ENCODE assay signal across 9 mouse cellular contexts in the genomic region with DNA sequence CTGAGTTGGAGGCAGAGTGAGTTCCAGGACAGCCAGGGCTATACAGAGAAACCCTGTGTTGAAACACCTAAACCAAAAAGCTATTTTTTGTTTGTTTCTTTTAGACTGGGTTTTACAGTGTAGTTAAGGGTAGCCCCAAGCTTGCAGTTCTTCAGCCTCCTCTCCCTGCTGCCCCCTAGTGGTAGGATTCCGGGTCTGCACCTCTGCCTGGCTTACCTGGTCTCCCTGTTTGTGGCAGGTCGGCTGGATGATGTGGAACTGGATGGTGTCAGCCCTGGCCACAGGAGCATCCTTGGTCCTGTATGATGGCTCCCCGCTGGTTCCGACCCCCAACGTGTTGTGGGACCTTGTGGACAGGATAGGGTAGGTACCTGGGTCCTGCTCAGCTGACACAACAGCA. TPM values are rescaled to one million over a fixed set of nuclear protein-coding genes. Genes with fewer than 3 reads are reported as not detected.
DNase-seq lines count a peak whose midpoint lies in the region; TF ChIP-seq lines count a peak whose summit lies in the region.
"Had no signal": no experiment of that assay in that cellular context is flagged by ENCODE, and none has a peak within 500 bp of the region (broad histone marks: within the 10 kb centered on the region; RNA-seq: fewer than 3 reads in every experiment).

No protein-coding gene starts in this region.

- DNase-seq in gastrocnemius, postnatal 10 days: peak; percentile 40
- DNase-seq in gastrocnemius, postnatal 14 days: no peak
- peak; percentile 65 for DNase-seq in A20 (ENCODE audit: low read depth, low spot score)
- peak; percentile 42 for DNase-seq in adrenal gland, postnatal 25 days
- peak; percentile 29 to 51 for DNase-seq in lung, adult 18-20 months
- peak; percentile 68 to 89 for DNase-seq in spleen, postnatal 4 days (ENCODE audit: low spot score in 2 of 2)
- DNase-seq in right cerebral cortex, postnatal 36 days (ENCODE audit: low spot score in 2 of 2): no peak

- no peak for TF ChIP-seq POLR2A in embryonic fibroblast, embryonic 13.5 days (IDR thresholded peaks at IDR 0.05; ENCODE audit: low read depth, low read length)

- intact Hi-C loops in gastrocnemius, postnatal 14 days (cut with DNase I; ENCODE audit: low total_unique reads): no loop called here

- no peak overlapping the region for H3K27ac ChIP-seq in embryonic fibroblast, embryonic 13.5 days (ENCODE audit: insufficient read depth, low read length)
- H3K27ac ChIP-seq: limb, embryonic 15.5 days had no signal

- H3K4me3 ChIP-seq in embryonic fibroblast, embryonic 13.5 days (ENCODE audit: insufficient read depth, low read length): no peak overlapping the region
- H3K4me3 ChIP-seq: limb, embryonic 15.5 days had no signal

- peak; percentile 67 for TF ChIP-seq CTCF in embryonic fibroblast, embryonic 13.5 days (IDR thresholded peaks at IDR 0.05; ENCODE audit: borderline replicate concordance, insufficient read depth, low read length)

- H3K4me1 ChIP-seq in embryonic fibroblast, embryonic 13.5 days (ENCODE audit: control insufficient read depth, insufficient read depth, low read length): no peaks in the 10 kb centered on the region
- H3K4me1 ChIP-seq: limb, embryonic 15.5 days had no signal

RNA-seq across cellular contexts. Expression of gene Tmem132b, which starts 22.0 kb away (rescaled TPM):
- total RNA-seq in gastrocnemius, postnatal 10 days (2021): under 1 TPM; 0.21 to 0.56 TPM
- under 1 TPM; 0.11 to 0.18 TPM for total RNA-seq in gastrocnemius, postnatal 14 days (2021)
- 0.90 and 2.1 TPM in 2 replicates for total RNA-seq in adrenal gland, postnatal 25 days (2021)
- polyA plus RNA-seq in embryonic fibroblast, embryonic 13.5 days (2011; ENCODE audit: insufficient read length, low read depth, missing spikeins): 0.07 TPM in 1 of 2 replicates, not detected in the other

RNA-seq across cellular contexts. Expression of gene Aacs, which starts 33.9 kb away (rescaled TPM):
- total RNA-seq in gastrocnemius, postnatal 10 days (2021): 1 to 10 TPM; 5.1 to 6.6 TPM
- 1 to 10 TPM; 2.0 to 4.6 TPM for total RNA-seq in gastrocnemius, postnatal 14 days (2021)
- 88.5 and 93.5 TPM in 2 replicates for total RNA-seq in adrenal gland, postnatal 25 days (2021)
- 40.7 and 44.4 TPM in 2 replicates for polyA plus RNA-seq in embryonic fibroblast, embryonic 13.5 days (2011; ENCODE audit: insufficient read length, low read depth, missing spikeins)

Comparison
In these comparisons a context has a peak if more than half of its experiments do, and no peak if none do; other contexts are left out.
1. DNase-seq: peak in gastrocnemius, postnatal 10 days (single experiment), A20 (single experiment), adrenal gland, postnatal 25 days (single experiment), lung, adult 18-20 months (2 of 2) and spleen, postnatal 4 days (2 of 2); none in gastrocnemius, postnatal 14 days (single experiment) and right cerebral cortex, postnatal 36 days (0 of 2).
2. RNA of gene Aacs, which starts 33.9 kb away (total RNA-seq): 88.5 to 93.5 TPM in adrenal gland, postnatal 25 days; 5.1 to 6.6 TPM in gastrocnemius, postnatal 10 days and 2.0 to 4.6 TPM in gastrocnemius, postnatal 14 days; every median in the first group is over 10 times any median in the second.